Mouse (Mus musculus): Measurements from ENCODE around the gene Fam163a. TPM values are rescaled to one million over a fixed set of nuclear protein-coding genes. Genes with fewer than 3 reads are reported as not detected.

Fam163a gene
- polyA plus RNA-seq, 1 experiment = 0.23 TPM

DNA sequence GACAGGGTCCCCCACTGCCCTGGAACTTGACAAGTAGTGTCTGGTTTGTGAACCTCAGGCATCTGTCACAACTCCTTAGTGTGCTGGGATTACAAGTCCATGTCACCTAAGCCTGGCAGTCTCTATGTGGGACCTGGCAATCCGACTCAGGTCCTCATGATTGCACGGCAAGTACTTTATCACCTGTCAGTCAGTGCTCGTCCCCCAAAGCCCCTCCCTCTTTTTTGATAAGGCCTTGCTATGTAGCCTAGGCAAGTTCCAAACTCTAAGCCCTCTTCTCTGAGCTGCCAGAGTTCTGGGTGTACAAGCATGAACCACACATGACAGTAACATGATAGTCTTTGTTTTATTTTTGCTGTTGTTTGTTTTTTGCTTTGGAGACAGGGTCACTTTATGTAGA, 88.1 kb downstream of the Fam163a start:
- TF ChIP-seq POLR2A (IDR thresholded peaks at IDR 0.05; ENCODE audit: control insufficient read depth, extremely low read depth, insufficient read depth, low read length, poor library complexity) (no peak), CTCF (IDR thresholded peaks at IDR 0.05; ENCODE audit: borderline replicate concordance, control insufficient read depth, extremely low read depth, insufficient read depth, low read length, poor library complexity) (no peak)
- Histone ChIP-seq H3K4me1 (replicated peaks; ENCODE audit: control insufficient read depth, insufficient read depth, low read length) (no peaks in the 10 kb centered on the region), H3K27ac (ENCODE audit: control insufficient read depth, insufficient read depth, low read length) (no peak overlapping the region), H3K27me3 (ENCODE audit: control insufficient read depth, insufficient read depth, low read length) (no peaks in the 10 kb centered on the region), H3K36me3 (ENCODE audit: control insufficient read depth, insufficient read depth, low read length) (no peaks in the 10 kb centered on the region), H3K4me3 (ENCODE audit: control insufficient read depth, insufficient read depth, low read length) (no peak overlapping the region)
- DNase-seq = no peak
- WGBS = 86% methylated on average over 3 of the region's 3 CpGs

DNA sequence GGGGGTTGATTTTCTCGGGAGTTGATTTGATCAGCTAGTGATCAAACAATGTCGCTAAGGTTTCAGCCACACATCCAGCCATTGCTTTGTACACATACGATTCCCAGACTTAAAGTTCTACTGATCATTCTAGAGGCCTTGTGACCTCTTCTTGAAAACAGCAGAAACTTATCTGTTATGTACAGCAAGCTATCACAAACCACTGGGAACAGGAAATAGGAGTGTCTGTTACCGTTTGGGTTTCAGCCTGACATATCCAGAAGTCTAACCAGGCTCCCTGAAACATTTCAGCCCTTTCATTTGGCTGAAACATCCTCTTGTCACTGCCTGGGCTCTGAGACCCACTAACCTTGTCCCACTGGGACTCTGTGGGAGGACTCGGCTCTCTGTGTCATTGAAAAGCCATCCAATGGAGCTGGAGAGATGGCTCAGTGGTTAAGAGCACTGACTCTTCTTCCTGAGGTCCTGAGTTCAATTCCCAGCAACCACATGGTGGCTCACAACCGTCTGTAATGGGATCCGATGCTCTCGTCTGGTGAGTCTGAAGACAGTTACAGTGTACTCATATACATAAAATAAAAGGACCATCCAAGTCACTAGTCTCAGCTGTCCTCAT, 90.8 kb downstream of the Fam163a start:
- Histone ChIP-seq H3K4me1 (replicated peaks; ENCODE audit: control insufficient read depth, insufficient read depth, low read length) (no peaks in the 10 kb centered on the region), H3K36me3 (ENCODE audit: control insufficient read depth, insufficient read depth, low read length) (no peaks in the 10 kb centered on the region), H3K27me3 (ENCODE audit: control insufficient read depth, insufficient read depth, low read length) (no peaks in the 10 kb centered on the region), H3K27ac (ENCODE audit: control insufficient read depth, insufficient read depth, low read length) (no peak overlapping the region), H3K4me3 (ENCODE audit: control insufficient read depth, insufficient read depth, low read length) (no peak overlapping the region)
- TF ChIP-seq POLR2A (IDR thresholded peaks at IDR 0.05; ENCODE audit: control insufficient read depth, extremely low read depth, insufficient read depth, low read length, poor library complexity) = no peak
- TF ChIP-seq CTCF (IDR thresholded peaks at IDR 0.05; ENCODE audit: borderline replicate concordance, control insufficient read depth, extremely low read depth, insufficient read depth, low read length, poor library complexity) = no peak
- WGBS = 67% methylated on average over 8 of the region's 8 CpGs
- no peak for DNase-seq

DNA sequence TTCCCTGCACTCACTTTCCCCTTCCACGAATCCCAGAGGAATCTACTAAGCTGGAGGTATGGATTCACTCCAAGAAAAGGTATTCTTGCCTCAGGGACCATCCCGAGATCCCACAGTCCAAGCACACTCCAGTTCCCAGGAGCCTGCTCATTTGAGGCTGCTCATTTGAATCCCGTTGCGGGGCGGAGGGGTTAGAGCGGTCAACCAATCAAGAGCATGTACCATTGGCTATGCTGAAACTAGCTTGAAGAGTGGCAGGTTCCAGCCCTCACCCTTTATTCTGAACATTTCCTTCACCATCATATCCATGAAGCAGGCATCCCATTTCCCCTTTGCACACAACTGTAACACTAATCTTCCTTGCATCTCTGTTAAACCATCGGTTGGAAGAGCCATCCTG, 92.7 kb downstream of the Fam163a start:
- no peak for DNase-seq
- 93% methylated on average over 7 of the region's 7 CpGs for WGBS
- Histone ChIP-seq H3K4me3 (ENCODE audit: control insufficient read depth, insufficient read depth, low read length) (no peak overlapping the region), H3K4me1 (replicated peaks; ENCODE audit: control insufficient read depth, insufficient read depth, low read length) (no peaks in the 10 kb centered on the region), H3K27me3 (ENCODE audit: control insufficient read depth, insufficient read depth, low read length) (no peaks in the 10 kb centered on the region), H3K36me3 (ENCODE audit: control insufficient read depth, insufficient read depth, low read length) (no peaks in the 10 kb centered on the region), H3K27ac (ENCODE audit: control insufficient read depth, insufficient read depth, low read length) (no peak overlapping the region)
- TF ChIP-seq CTCF (IDR thresholded peaks at IDR 0.05; ENCODE audit: borderline replicate concordance, control insufficient read depth, extremely low read depth, insufficient read depth, low read length, poor library complexity) (no peak), POLR2A (IDR thresholded peaks at IDR 0.05; ENCODE audit: control insufficient read depth, extremely low read depth, insufficient read depth, low read length, poor library complexity) (no peak)

DNA sequence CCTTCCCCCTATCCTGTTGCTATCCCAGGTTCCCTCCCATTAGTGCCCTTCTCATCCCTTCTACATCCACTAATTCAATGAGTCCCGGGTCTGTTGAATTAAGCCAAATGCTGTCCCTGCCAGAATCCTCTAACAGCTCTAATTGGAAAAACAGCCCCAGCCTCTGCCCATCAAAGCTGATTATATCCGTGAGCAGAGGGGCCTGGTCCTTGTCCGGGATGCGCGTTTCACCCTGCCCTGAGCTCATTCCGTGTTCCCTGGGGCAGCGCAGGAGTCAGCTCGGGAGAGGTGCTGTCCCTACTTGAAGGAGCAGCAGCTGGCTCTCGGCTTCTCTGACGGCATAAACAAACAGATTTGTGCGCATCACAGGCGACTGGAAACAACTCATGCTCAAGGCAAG, 93.1 kb downstream of the Fam163a start:
- DNase-seq = no peak
- no peaks in the 10 kb centered on the region for H3K27me3 ChIP-seq (ENCODE audit: control insufficient read depth, insufficient read depth, low read length)
- H3K4me3 ChIP-seq (ENCODE audit: control insufficient read depth, insufficient read depth, low read length) = no peak overlapping the region
- TF ChIP-seq CTCF (IDR thresholded peaks at IDR 0.05; ENCODE audit: borderline replicate concordance, control insufficient read depth, extremely low read depth, insufficient read depth, low read length, poor library complexity) = no peak
- no peak for TF ChIP-seq POLR2A (IDR thresholded peaks at IDR 0.05; ENCODE audit: control insufficient read depth, extremely low read depth, insufficient read depth, low read length, poor library complexity)
- no peak overlapping the region for H3K27ac ChIP-seq (ENCODE audit: control insufficient read depth, insufficient read depth, low read length)
- H3K4me1 ChIP-seq (replicated peaks; ENCODE audit: control insufficient read depth, insufficient read depth, low read length) = no peaks in the 10 kb centered on the region
- WGBS = 93% methylated on average over 12 of the region's 12 CpGs
- no peaks in the 10 kb centered on the region for H3K36me3 ChIP-seq (ENCODE audit: control insufficient read depth, insufficient read depth, low read length)

DNA sequence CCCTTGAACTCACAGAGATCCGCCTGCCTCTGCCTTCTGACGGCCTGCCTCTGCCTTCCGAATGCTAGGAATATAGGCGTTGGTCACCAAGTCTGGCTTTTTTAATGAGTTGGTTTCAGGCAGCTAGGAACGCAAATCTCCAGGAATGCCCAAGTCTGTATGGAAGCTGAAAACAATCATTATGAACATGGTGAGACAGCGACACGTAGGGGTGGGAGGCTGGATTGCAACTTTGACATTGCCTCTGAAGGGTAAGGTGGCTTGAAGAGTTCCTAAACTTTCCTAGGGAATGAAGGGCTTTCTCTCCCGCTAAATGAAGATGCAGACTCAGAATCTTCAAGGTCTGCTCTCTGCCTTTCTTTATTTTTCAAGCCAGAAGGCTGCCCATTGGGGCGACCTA, 93.7 kb downstream of the Fam163a start:
- Histone ChIP-seq H3K27ac (ENCODE audit: control insufficient read depth, insufficient read depth, low read length) (no peak overlapping the region), H3K4me3 (ENCODE audit: control insufficient read depth, insufficient read depth, low read length) (no peak overlapping the region), H3K4me1 (replicated peaks; ENCODE audit: control insufficient read depth, insufficient read depth, low read length) (no peaks in the 10 kb centered on the region), H3K27me3 (ENCODE audit: control insufficient read depth, insufficient read depth, low read length) (no peaks in the 10 kb centered on the region), H3K36me3 (ENCODE audit: control insufficient read depth, insufficient read depth, low read length) (no peaks in the 10 kb centered on the region)
- WGBS = 92% methylated on average over 9 of the region's 9 CpGs
- TF ChIP-seq POLR2A (IDR thresholded peaks at IDR 0.05; ENCODE audit: control insufficient read depth, extremely low read depth, insufficient read depth, low read length, poor library complexity) = no peak
- no peak for TF ChIP-seq CTCF (IDR thresholded peaks at IDR 0.05; ENCODE audit: borderline replicate concordance, control insufficient read depth, extremely low read depth, insufficient read depth, low read length, poor library complexity)
- DNase-seq = no peak

DNA sequence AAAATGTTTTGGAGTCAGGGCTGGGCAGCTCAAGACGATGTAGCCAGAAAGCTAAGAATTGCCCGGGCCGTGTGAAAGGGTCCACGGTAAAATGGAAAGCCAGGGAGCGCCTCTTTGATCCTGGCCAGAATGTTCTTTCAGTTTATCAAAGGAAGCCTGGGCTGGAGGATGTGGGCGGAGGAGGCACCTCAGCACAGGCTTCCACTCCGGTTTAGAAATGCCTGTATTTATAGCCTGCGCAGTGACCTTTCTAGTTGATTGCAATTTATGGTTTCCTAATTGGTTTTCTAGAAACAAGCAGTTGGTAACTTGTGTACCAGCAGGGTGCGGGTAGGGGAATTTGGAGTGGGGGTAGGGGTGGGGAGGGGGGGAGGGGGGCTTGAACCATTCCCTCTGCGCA, 96.4 kb downstream of the Fam163a start:
- no peaks in the 10 kb centered on the region for H3K36me3 ChIP-seq (ENCODE audit: control insufficient read depth, insufficient read depth, low read length)
- DNase-seq = no peak
- H3K27ac ChIP-seq (ENCODE audit: control insufficient read depth, insufficient read depth, low read length) = no peak overlapping the region
- H3K27me3 ChIP-seq (ENCODE audit: control insufficient read depth, insufficient read depth, low read length) = no peaks in the 10 kb centered on the region
- no peak overlapping the region for H3K4me3 ChIP-seq (ENCODE audit: control insufficient read depth, insufficient read depth, low read length)
- WGBS = 16% methylated on average over 10 of the region's 10 CpGs
- TF ChIP-seq POLR2A (IDR thresholded peaks at IDR 0.05; ENCODE audit: control insufficient read depth, extremely low read depth, insufficient read depth, low read length, poor library complexity) (no peak), CTCF (IDR thresholded peaks at IDR 0.05; ENCODE audit: borderline replicate concordance, control insufficient read depth, extremely low read depth, insufficient read depth, low read length, poor library complexity) (no peak)
- H3K4me1 ChIP-seq (replicated peaks; ENCODE audit: control insufficient read depth, insufficient read depth, low read length) = no peaks in the 10 kb centered on the region

DNA sequence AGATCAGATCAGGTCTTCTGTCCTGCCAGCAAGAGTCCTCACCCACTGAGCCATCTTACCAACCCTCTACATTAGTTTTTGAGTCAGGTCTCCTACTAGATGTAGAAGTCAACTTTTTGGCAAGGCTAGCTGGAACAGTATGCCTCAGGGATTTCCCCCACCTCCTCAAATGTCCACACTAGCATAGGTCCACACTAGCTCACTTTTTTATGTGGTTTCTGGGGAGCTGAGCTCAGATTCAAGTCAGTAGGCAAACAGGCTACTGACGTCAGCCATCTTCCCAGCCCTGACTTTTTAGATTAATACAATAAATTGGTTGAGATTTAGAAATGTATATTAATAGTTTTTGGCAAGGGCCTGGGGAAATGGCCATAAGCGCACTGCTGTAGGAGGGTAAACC, 97.4 kb downstream of the Fam163a start:
- Histone ChIP-seq H3K36me3 (ENCODE audit: control insufficient read depth, insufficient read depth, low read length) (no peaks in the 10 kb centered on the region), H3K4me3 (ENCODE audit: control insufficient read depth, insufficient read depth, low read length) (no peak overlapping the region), H3K27ac (ENCODE audit: control insufficient read depth, insufficient read depth, low read length) (no peak overlapping the region), H3K27me3 (ENCODE audit: control insufficient read depth, insufficient read depth, low read length) (no peaks in the 10 kb centered on the region), H3K4me1 (replicated peaks; ENCODE audit: control insufficient read depth, insufficient read depth, low read length) (no peaks in the 10 kb centered on the region)
- DNase-seq = no peak
- WGBS = 90% methylated on average over 2 of the region's 2 CpGs
- TF ChIP-seq CTCF (IDR thresholded peaks at IDR 0.05; ENCODE audit: borderline replicate concordance, control insufficient read depth, extremely low read depth, insufficient read depth, low read length, poor library complexity) = no peak
